Mouse (Mus musculus): ENCODE measurements around the gene Acly. TPM values are rescaled to one million over a fixed set of nuclear protein-coding genes. Genes with fewer than 3 reads are reported as not detected.

Acly gene
- total RNA-seq, 2 experiments from 2014 or later, result 103 to 109 TPM

DNA sequence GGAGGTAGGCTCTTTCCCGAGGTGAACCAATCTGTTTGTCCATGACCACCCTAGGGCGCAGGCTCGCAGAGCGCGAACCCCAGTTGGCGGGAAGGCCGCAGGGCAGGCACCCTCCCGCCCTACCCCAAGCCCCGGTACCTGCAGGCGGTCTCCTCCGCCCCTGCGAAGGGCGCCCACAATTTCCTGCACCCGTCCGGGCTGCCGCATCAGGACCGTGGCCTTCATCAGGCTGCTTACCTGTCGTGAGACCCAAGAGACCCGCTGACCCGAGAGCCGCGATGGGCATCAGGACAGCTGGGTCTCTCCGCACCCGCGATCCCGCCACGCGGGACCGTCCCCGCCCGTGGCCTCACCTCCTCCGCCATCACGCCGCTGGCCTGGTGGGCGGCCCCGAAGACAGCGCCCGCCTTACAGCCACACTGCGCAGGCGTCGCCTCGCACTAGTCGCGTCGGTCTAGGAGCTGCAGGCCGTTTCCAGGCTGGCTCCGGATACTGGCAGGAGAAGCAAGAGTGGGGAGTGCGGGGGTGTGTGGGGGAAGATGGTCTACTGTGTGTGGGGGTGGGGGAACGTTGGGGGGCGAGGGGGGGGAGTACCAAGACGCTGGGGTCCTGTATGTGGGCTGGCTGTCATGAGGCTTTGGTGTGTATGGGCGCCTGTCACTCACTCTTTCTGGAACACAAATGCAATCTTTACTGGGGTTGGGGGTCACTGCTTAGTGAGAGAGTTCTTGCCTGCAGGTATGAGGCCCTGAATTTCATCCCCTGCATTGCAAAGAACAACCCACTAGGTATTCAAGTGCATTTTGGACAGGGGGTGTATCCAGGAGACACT, 86.9 kb downstream of the Acly start:
- peak; percentile 82 to 84 for DNase-seq

DNA sequence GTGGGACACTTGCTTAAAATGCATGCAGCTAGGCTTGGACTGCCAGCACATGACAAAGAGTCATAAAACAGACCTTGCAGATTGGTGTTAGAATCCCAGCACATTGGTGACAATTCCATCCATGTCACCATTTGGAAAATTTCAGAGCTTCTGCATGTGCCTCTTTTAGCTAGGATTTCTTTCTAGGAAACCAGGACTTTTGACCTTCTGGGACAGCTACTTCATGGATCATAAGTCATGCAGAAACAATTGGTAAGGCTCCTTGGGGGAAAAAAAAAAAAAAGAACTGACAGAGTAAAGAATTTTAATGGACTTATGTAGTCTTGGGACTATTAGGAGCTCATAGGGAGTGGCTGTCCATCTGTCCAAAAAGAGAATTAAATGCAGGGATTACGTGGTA, 89.9 kb downstream of the Acly start:
- DNase-seq, result no peak

DNA sequence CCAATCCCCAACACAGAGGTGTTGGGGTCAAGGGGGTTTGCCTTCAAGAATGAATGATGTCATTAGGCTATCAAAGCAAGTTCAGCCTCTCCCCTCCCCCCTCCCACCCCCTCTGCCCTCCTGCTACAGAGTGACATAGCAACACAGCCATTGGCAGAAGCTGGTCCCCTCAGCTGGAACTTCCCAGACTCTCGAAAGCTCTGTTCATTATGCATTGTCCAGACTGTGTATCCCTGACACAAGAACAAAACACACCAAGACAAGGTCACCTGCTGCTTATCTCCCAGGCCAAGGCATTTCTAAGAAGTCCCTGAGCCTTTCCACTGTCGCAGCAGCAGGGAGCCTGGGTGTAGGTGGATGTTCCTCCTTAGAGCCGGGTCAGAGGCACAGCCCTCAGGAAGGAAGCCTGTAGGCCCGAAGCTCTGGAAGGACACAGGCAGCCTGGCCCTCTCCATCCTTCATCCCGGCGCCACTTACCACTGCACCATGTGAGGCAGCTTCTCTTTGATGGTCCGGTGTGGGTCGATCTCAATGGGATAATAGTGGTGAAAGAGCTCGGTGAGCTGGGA, 92.0 kb downstream of the Acly start:
- DNase-seq, result no peak

DNA sequence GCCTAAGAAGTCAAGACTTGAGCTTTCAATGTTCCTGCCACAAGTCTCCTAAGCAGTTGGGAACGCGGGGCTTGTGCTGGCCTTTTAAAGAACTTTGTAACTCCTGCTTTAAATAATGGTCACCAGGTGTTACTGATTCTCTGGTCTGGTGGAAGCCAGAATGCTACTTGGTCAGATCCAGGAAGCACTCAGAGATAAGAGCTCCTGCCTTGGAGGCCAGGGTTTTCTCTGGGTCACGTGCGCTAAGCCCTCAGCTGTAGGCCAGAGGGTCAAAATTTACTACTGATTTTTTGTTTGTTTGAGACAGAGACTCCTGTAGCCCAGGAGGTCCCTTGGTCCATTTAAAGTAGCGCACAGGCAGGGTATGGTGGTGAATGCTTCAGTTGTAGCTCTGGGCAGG, 95.8 kb downstream of the Acly start:
- no peak for DNase-seq

DNA sequence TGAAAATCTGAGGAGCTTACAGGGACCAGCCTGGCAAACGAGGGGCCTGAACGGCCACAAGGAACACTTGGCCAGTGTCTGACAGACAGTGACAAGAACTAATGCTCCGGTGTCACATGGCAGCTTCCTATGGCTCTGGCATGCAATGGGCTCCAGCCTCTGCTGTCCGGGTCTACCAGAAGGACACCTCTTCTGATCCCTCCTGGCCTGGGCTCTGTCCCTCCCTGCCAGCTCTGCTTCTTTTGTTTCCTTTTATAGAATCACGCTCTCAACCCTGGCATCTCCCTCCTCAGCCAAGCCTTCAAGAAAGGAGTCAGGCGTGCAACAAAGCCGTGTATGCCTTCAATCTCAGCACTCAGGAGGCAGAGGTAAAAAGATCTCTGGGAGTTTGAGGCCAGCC, 97.7 kb downstream of the Acly start:
- DNase-seq, result no peak

DNA sequence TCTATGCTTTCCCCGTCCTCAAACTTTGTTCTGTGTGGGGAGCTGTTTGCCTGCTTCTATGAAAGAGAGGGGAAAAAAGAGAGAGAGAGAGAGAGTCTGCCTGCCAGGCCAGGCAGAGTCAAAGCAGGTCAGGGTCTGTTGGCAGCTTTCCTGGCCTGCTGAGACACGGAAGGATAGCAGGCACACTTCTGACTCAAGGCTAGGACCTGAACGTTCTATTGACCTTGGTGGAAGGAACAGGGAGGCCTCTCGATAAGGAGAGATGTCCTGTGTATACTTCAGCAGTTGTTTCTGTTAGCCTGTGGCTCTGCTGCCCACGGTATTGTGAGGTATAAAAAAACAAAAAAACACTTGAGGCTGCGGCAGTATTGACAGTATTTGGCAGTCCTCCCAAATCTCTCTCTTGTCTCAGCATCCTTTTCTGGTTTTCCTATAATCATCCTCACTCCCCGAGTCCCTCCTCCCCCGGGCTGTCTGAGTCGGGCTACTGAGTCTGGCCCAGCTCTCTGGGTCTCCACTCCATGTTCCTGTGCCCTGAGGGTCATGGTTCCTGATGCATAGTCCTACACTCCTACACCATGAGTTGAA, 99.1 kb downstream of the Acly start:
- DNase-seq, result no peak

DNA sequence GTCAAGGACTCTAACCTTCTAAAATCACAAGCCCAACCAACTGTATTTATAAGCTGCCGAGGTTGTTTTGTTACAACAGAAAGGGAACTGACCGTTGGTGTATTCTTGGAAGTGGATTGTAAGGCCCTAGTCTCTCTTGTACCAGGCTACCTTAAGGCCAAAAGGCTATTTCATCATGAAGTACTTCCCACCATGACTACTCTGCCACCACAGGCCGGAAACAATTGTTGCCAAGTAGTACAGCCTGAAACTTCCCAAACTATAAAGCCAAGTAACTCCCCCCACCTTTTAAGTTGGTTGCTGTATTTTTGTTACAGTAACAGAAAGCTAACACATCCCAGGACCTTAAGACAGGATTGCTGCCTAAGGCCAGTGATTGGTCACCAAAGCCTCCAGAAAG, 101.0 kb downstream of the Acly start:
- DNase-seq, result no peak

Small RNAs within 50 kb of the gene (microRNA-seq; reads per million reads assigned to microRNA genes)
- 0 reads per million in 2 experiments for gene Gm27374
- gene Mir7116, result 0 to 0.21 reads per million in 2 experiments

Other genes with a start within 250 kb of the Acly start
- 100 to 1,000 TPM; 775 to 777 TPM for gene Eif1, start 208.1 kb downstream of the Acly start, total RNA-seq (2021)
- not detected for gene Gast, start 193.6 kb downstream of the Acly start, total RNA-seq (2021)
- 100 to 1,000 TPM; 148 to 154 TPM for gene Hap1, start 171.9 kb downstream of the Acly start, total RNA-seq (2021)
- 10 to 100 TPM; 36.5 to 39.8 TPM for gene Jup, start 130.2 kb downstream of the Acly start, total RNA-seq (2021)
- gene P3h4, start 113.2 kb downstream of the Acly start, total RNA-seq (2021), result 1 to 10 TPM; 8.7 to 9.4 TPM
- gene Fkbp10, start 112.3 kb downstream of the Acly start, total RNA-seq (2021), result 1 to 10 TPM; 4.4 to 5.0 TPM
- 10 to 100 TPM; 56.9 to 62.8 TPM for gene Nt5c3b, start 86.2 kb downstream of the Acly start, total RNA-seq (2021)
- gene Klhl10, start 86.1 kb downstream of the Acly start, total RNA-seq (2021), result 1 to 10 TPM; 1.4 to 1.9 TPM
- gene Klhl11, start 55.3 kb downstream of the Acly start, total RNA-seq (2021), result 100 to 1,000 TPM; 126 to 127 TPM
- gene Ttc25, start 17.6 kb upstream of the Acly start, total RNA-seq (2021), result 1 to 10 TPM in 1 of 2 experiments, under 1 TPM in 1; 0.82 to 1.3 TPM
- 100 to 1,000 TPM; 246 to 256 TPM for gene Cnp, start 46.9 kb upstream of the Acly start, total RNA-seq (2021)
- gene Nkiras2, start 91.2 kb upstream of the Acly start, total RNA-seq (2021), result 10 to 100 TPM; 12.5 to 15.1 TPM
- 100 to 1,000 TPM; 249 to 265 TPM for gene Dnajc7, start 92.2 kb upstream of the Acly start, total RNA-seq (2021)
- gene Zfp385c, start 164.5 kb upstream of the Acly start, total RNA-seq (2021), result under 1 TPM; 0.15 to 0.66 TPM
- 1 to 10 TPM; 1.5 to 3.4 TPM for gene Dhx58, start 176.3 kb upstream of the Acly start, total RNA-seq (2021)
- 10 to 100 TPM; 53.0 to 54.4 TPM for gene Kat2a, start 184.5 kb upstream of the Acly start, total RNA-seq (2021)
- not detected for gene Hspb9, start 185.8 kb upstream of the Acly start, total RNA-seq (2021)
- gene Rab5c, start 210.2 kb upstream of the Acly start, total RNA-seq (2021), result 100 to 1,000 TPM; 143 to 149 TPM
- 1 to 10 TPM; 1.7 TPM for gene Kcnh4, start 231.9 kb upstream of the Acly start, total RNA-seq (2021)
- gene Hcrt, start 234.9 kb upstream of the Acly start, total RNA-seq (2021), result not detected
- gene Ghdc, start 243.0 kb upstream of the Acly start, total RNA-seq (2021), result 1 to 10 TPM; 6.2 to 9.9 TPM

Measured in layer of hippocampus, postnatal 36 days (tissue).